Mouse (Mus musculus): ENCODE measurements around the gene Zfp706. TPM values are rescaled to one million over a fixed set of nuclear protein-coding genes. Genes with fewer than 3 reads are reported as not detected.
"Not testable (repeated sequence)": the region's sequence is repeated elsewhere in the genome, so short reads cannot be mapped to it uniquely, and the experiment has no call there.

Zfp706 gene
- polyA plus RNA-seq, 1 experiment from 2014 or later = 501 TPM

GRCm38 (mm10) chr15:37002276-37002675 lies 5.3 kb downstream of the Zfp706 start:
- Histone ChIP-seq H3K36me3 (ENCODE audit: control insufficient read depth, insufficient read depth, low read length) (peaks cover 23% of the 10 kb centered on the region), H3K4me3 (ENCODE audit: low read depth, low read length) (no peak overlapping the region), H3K4me1 (ENCODE audit: control insufficient read depth, insufficient read depth, low read length) (peaks cover 18% of the 10 kb centered on the region), H3K27me3 (ENCODE audit: control insufficient read depth, insufficient read depth, low read depth, low read length) (no peaks in the 10 kb centered on the region), H3K4me2 (ENCODE audit: low read length) (no peak overlapping the region), H3K27ac (ENCODE audit: low read length) (no peak overlapping the region), H3K9ac (ENCODE audit: low read depth, low read length) (no peak overlapping the region), H3K9me3 (replicated peaks; ENCODE audit: control insufficient read depth, low read length, poor library complexity, severe bottlenecking) (no peaks in the 10 kb centered on the region)
- no peak for ATAC-seq
- WGBS = 94% methylated on average over 7 of the region's 7 CpGs

DNA sequence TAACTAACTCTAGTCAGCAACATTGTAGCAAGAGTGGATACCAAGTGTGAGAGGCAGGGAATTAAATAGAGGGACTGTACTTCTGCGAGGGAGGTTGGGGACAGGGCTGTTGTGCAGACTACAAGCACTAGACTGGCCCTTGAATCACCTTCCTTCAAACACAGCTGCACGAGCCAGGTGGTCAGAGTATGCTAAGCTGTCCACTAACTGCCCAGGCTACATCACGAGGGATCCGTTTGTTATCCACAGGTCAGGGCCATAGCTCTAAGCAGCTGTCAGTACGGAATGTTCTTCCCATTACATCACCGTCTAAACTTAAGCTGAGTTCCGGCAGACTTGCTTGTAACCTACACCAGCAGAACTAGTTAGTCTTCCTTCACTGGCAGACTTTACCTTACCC lies 8.0 kb downstream of the Zfp706 start:
- H3K4me1 ChIP-seq (ENCODE audit: control insufficient read depth, insufficient read depth, low read length); H3K9me3 ChIP-seq (replicated peaks; ENCODE audit: control insufficient read depth, low read length, poor library complexity, severe bottlenecking); ATAC-seq; H3K27ac ChIP-seq (ENCODE audit: low read length); H3K27me3 ChIP-seq (ENCODE audit: control insufficient read depth, insufficient read depth, low read depth, low read length); H3K9ac ChIP-seq (ENCODE audit: low read depth, low read length); H3K4me2 ChIP-seq (ENCODE audit: low read length); H3K4me3 ChIP-seq (ENCODE audit: low read depth, low read length): not testable (repeated sequence)
- peaks cover 25% of the 10 kb centered on the region for H3K36me3 ChIP-seq (ENCODE audit: control insufficient read depth, insufficient read depth, low read length)
- 94% methylated on average over 7 of the region's 7 CpGs for WGBS

DNA sequence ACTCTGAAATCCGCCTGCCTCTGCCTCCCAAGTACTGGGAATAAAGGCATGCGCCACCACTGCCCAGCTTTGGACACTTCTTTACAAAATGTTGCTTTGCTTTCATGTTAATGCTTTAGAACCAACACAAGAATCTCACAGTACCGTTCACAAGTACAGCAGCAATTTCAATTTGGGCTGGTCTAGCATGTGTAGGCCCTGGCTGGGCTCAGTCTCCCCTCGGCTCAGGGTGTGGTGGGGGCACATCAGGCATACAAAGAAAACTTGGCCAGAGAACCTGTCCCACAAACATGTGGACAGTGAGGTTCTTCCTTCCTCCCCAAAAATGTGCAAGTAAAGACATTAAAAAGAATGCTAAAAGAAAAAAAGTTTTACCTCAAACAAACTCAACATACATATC lies 12.4 kb downstream of the Zfp706 start:
- no peaks in the 10 kb centered on the region for H3K27me3 ChIP-seq (ENCODE audit: control insufficient read depth, insufficient read depth, low read depth, low read length)
- no peak overlapping the region for H3K4me2 ChIP-seq (ENCODE audit: low read length)
- WGBS = 92% methylated on average over 4 of the region's 4 CpGs
- ATAC-seq = no peak
- H3K4me1 ChIP-seq (ENCODE audit: control insufficient read depth, insufficient read depth, low read length) = no peaks in the 10 kb centered on the region
- no peak overlapping the region for H3K27ac ChIP-seq (ENCODE audit: low read length)
- H3K4me3 ChIP-seq (ENCODE audit: low read depth, low read length) = no peak overlapping the region
- H3K36me3 ChIP-seq (ENCODE audit: control insufficient read depth, insufficient read depth, low read length) = peaks cover 18% of the 10 kb centered on the region
- H3K9ac ChIP-seq (ENCODE audit: low read depth, low read length) = no peak overlapping the region
- H3K9me3 ChIP-seq (replicated peaks; ENCODE audit: control insufficient read depth, low read length, poor library complexity, severe bottlenecking) = no peaks in the 10 kb centered on the region

DNA sequence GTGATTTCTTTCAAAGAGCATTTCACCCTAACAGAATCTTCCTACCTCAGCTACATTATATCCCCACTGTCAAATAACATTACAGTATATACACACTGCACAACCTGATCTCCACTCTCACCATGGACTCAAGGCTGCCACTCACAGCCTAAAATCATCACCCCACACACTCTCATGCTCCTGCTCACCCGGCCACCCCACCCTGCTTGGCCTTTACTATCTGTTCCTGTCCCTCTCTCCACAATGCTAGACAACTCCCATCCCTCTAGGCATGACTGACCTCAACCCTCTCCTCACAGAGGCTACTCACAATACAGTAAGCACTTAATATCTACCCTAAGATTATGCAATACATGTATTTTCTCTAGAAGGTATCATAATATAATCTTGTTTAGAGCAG lies 12.9 kb downstream of the Zfp706 start:
- H3K27ac ChIP-seq (ENCODE audit: low read length) = no peak overlapping the region
- peaks cover 17% of the 10 kb centered on the region for H3K36me3 ChIP-seq (ENCODE audit: control insufficient read depth, insufficient read depth, low read length)
- no peak overlapping the region for H3K9ac ChIP-seq (ENCODE audit: low read depth, low read length)
- ATAC-seq = no peak
- no peak overlapping the region for H3K4me3 ChIP-seq (ENCODE audit: low read depth, low read length)
- no peaks in the 10 kb centered on the region for H3K4me1 ChIP-seq (ENCODE audit: control insufficient read depth, insufficient read depth, low read length)
- H3K4me2 ChIP-seq (ENCODE audit: low read length) = no peak overlapping the region
- 83% methylated on average over 1 of the region's 1 CpGs for WGBS
- H3K9me3 ChIP-seq (replicated peaks; ENCODE audit: control insufficient read depth, low read length, poor library complexity, severe bottlenecking) = no peaks in the 10 kb centered on the region
- H3K27me3 ChIP-seq (ENCODE audit: control insufficient read depth, insufficient read depth, low read depth, low read length) = no peaks in the 10 kb centered on the region

DNA sequence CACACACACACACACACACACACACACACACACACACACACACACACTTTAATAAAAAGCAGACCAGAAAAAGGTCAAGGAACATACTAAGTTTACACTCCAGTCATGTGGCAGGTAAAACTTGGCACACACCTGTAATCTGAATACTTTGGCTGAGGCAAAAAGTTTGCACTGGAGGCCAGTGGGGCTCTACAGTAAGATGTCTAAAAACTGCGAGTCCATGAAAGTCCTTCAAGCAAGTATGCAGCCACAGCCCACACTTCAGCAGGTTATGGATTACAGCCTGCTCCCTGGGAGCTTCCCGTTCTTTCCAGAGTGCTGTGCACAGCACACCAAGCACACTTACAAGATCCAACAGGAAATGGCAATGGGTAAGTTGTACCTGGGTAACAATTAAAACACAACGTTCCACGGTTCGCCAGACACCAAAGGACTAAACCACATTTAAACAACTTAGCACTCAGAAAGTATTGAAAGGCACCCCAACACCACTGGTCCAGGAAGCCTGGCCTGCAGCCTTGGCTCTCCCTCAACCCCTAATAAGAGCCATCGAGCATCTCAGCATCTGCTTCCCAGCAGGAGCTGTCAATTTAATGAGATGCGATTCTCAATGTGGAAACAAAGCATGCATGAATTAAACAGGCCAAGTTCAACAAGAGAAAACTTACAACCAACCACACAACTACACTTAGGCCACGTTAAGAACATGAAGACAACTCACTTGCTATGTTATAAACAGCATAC lies 14.0 kb downstream of the Zfp706 start:
- ATAC-seq = no peak
- Histone ChIP-seq H3K4me2 (ENCODE audit: low read length) (no peak overlapping the region), H3K36me3 (ENCODE audit: control insufficient read depth, insufficient read depth, low read length) (peaks cover 14% of the 10 kb centered on the region), H3K27me3 (ENCODE audit: control insufficient read depth, insufficient read depth, low read depth, low read length) (no peaks in the 10 kb centered on the region), H3K9me3 (replicated peaks; ENCODE audit: control insufficient read depth, low read length, poor library complexity, severe bottlenecking) (no peaks in the 10 kb centered on the region), H3K4me1 (ENCODE audit: control insufficient read depth, insufficient read depth, low read length) (no peaks in the 10 kb centered on the region), H3K9ac (ENCODE audit: low read depth, low read length) (no peak overlapping the region), H3K27ac (ENCODE audit: low read length) (no peak overlapping the region), H3K4me3 (ENCODE audit: low read depth, low read length) (no peak overlapping the region)
- 51% methylated on average over 8 of the region's 8 CpGs for WGBS

DNA sequence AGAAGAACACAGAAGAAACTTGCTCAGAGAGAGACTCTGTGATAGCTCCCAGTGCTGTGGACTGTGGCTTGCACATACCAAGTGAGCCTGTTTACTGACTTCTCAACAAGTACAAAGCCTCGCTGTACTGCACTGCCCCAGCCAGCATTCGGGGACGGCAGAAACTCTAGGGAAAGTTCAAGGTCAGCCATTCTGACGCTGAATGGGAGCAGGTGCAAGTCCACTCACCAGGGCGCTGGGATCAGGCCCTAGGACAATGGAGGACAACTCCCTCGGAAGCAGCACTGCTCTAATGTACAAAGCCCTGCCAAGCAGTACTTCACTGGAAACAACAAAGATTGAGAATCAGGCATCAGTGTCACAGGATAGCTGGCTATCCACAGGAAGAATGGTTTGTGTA lies 16.2 kb downstream of the Zfp706 start:
- 25% methylated on average over 6 of the region's 6 CpGs for WGBS

GRCm38 (mm10) chr15:36989922-36990321 lies 17.7 kb downstream of the Zfp706 start:
- no peaks in the 10 kb centered on the region for H3K27me3 ChIP-seq (ENCODE audit: control insufficient read depth, insufficient read depth, low read depth, low read length)

More for the DNA sequence above, 16.2 kb downstream of the Zfp706 start:
- ATAC-seq = no peak
- Histone ChIP-seq H3K27me3 (ENCODE audit: control insufficient read depth, insufficient read depth, low read depth, low read length) (no peaks in the 10 kb centered on the region), H3K9ac (ENCODE audit: low read depth, low read length) (no peak overlapping the region), H3K4me3 (ENCODE audit: low read depth, low read length) (no peak overlapping the region), H3K4me1 (ENCODE audit: control insufficient read depth, insufficient read depth, low read length) (no peaks in the 10 kb centered on the region), H3K27ac (ENCODE audit: low read length) (no peak overlapping the region), H3K36me3 (ENCODE audit: control insufficient read depth, insufficient read depth, low read length) (no peaks in the 10 kb centered on the region), H3K4me2 (ENCODE audit: low read length) (no peak overlapping the region), H3K9me3 (replicated peaks; ENCODE audit: control insufficient read depth, low read length, poor library complexity, severe bottlenecking) (no peaks in the 10 kb centered on the region)

DNA sequence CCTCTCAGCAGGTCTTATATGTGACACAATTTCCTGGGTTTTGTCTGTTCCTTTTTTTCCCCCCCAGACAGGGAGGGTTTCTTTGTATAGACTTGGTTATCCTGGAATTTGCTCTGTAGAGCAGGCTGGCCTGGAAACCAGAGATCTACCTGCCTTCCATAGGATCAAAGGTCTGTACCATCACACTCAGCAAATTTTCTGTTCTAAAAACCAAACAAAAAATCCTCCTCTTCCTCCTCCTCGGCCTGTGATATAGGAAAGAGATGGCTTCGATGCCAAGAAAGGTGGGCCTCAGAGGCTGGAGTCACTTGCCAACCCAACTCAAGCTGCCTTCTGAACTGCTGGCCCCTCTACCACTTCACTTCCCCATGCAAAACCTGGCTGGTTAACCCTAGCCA lies 18.9 kb downstream of the Zfp706 start:
- Histone ChIP-seq H3K36me3 (ENCODE audit: control insufficient read depth, insufficient read depth, low read length) (no peaks in the 10 kb centered on the region), H3K4me3 (ENCODE audit: low read depth, low read length) (no peak overlapping the region), H3K27ac (ENCODE audit: low read length) (no peak overlapping the region), H3K27me3 (ENCODE audit: control insufficient read depth, insufficient read depth, low read depth, low read length) (no peaks in the 10 kb centered on the region), H3K4me2 (ENCODE audit: low read length) (no peak overlapping the region), H3K9me3 (replicated peaks; ENCODE audit: control insufficient read depth, low read length, poor library complexity, severe bottlenecking) (no peaks in the 10 kb centered on the region), H3K9ac (ENCODE audit: low read depth, low read length) (no peak overlapping the region), H3K4me1 (ENCODE audit: control insufficient read depth, insufficient read depth, low read length) (no peaks in the 10 kb centered on the region)
- no peak for ATAC-seq
- WGBS = 85% methylated on average over 2 of the region's 2 CpGs

More at GRCm38 (mm10) chr15:36989922-36990321, 17.7 kb downstream of the Zfp706 start:
- WGBS = 78% methylated on average over 11 of the region's 11 CpGs
- no peaks in the 10 kb centered on the region for H3K36me3 ChIP-seq (ENCODE audit: control insufficient read depth, insufficient read depth, low read length)
- H3K4me2 ChIP-seq (ENCODE audit: low read length) = no peak overlapping the region
- no peak overlapping the region for H3K4me3 ChIP-seq (ENCODE audit: low read depth, low read length)
- no peak overlapping the region for H3K27ac ChIP-seq (ENCODE audit: low read length)
- H3K9me3 ChIP-seq (replicated peaks; ENCODE audit: control insufficient read depth, low read length, poor library complexity, severe bottlenecking) = no peaks in the 10 kb centered on the region
- H3K4me1 ChIP-seq (ENCODE audit: control insufficient read depth, insufficient read depth, low read length) = no peaks in the 10 kb centered on the region
- no peak overlapping the region for H3K9ac ChIP-seq (ENCODE audit: low read depth, low read length)
- no peak for ATAC-seq

DNA sequence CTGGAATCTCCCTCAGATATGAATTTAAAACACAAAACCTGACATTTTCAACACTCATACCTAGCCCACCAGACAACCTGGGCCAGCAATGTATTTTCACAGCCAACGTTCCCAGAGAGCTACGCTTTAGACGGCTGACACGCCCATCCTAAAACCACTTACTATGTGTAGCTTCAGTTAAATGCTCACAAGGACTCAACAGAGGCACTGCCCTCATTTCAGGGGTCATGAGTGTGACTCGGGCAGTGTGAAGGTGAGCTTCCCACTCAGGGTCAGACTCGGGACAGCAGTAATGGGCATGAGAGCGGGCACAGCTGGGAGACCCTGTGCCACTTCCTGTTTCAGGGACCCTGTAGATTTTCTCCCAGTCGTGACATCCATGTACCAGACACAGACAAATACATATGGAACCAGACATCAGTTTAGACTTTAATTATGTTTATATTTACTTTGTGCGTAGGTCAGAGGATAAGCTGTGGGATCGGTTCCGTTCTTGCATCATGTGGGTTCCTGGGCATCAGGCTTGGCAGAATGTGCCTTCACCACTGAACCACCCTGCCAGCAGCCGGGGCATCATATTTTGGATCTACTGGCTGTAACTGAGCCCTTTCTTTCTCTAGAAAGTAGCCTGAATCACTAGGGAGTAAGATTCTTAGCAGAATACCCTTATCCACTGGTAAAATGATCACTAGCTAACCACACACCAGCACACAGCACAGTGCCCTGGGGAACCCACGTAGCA lies 19.4 kb downstream of the Zfp706 start:
- no peak for ATAC-seq
- WGBS = 91% methylated on average over 13 of the region's 13 CpGs

More for the DNA sequence above, 19.4 kb downstream of the Zfp706 start:
- H3K9ac ChIP-seq (ENCODE audit: low read depth, low read length) = no peak overlapping the region
- no peak overlapping the region for H3K4me3 ChIP-seq (ENCODE audit: low read depth, low read length)
- H3K27ac ChIP-seq (ENCODE audit: low read length) = no peak overlapping the region
- no peaks in the 10 kb centered on the region for H3K9me3 ChIP-seq (replicated peaks; ENCODE audit: control insufficient read depth, low read length, poor library complexity, severe bottlenecking)
- H3K36me3 ChIP-seq (ENCODE audit: control insufficient read depth, insufficient read depth, low read length) = no peaks in the 10 kb centered on the region
- H3K4me2 ChIP-seq (ENCODE audit: low read length) = no peak overlapping the region
- H3K4me1 ChIP-seq (ENCODE audit: control insufficient read depth, insufficient read depth, low read length) = no peaks in the 10 kb centered on the region
- H3K27me3 ChIP-seq (ENCODE audit: control insufficient read depth, insufficient read depth, low read depth, low read length) = no peaks in the 10 kb centered on the region

Data from midbrain, embryonic 16.5 days (tissue).